Mouse (Mus musculus): Measurements from ENCODE around the gene Krt2.
A peak's percentile ranks its signal among the peaks of the same experiment; 100 is the strongest.

Gene Krt2

DNA sequence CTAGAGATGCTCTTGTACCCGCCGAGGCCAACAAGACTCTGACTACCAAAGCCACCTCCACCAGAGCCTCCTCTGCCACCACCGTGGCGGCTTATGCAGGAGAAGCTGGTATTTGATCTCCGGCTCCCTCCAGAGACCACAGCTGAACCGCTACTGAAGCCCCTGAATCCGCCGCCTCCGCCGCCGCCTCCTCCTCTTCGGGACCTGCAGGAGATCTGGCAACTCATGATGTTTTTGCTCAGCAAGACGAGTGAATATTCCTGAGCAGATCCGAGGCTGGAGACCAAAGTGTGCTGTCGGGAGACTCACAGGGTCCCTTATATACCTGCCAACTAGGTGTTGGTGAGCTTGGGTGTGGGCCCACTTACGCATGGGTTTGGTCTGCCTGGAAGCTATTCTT lies at the start of gene Krt2:
Gene Krt2, minus strand, starts transcription at position 295 of the 400 bp plus-strand sequence.
- DNase-seq (ENCODE audit: low spot score) = no peak

- no peak for DNase-seq (ENCODE audit: low spot score)
Observed at GRCm38 (mm10) chr15:101866754-101867153, 48.8 kb upstream of the Krt2 start.

DNA sequence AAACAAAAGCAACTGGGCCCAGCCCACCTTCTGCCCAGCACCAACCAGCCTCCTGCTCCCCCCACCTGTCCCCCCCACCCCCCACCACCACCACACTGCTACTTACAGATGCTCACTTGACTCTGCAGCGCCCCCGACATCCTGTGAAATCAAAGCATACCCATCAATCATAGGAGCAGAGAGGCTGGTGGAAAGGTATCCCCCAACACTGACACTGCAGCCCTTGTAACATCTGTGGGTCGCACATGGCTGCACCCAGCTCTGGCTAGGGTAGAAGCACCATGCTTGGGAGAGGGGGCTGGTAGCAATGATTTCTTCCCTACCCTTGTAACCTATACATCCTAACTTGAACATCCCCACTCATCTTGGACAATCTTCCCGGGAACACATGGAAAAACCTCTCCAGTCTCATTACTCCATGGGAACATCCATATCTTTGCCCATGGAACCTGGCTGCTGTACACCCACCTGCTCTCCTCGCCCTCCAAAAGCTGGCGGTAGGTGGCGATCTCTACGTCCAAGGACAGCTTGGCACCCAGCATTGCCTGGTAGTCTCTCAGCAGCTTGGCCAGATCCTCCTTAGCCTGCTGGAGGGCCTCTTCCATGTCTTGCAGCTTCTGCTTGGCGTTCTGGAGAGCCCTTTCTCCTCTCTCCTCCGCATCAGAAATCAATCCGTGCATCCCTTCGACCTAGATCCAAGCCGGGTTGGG lies 42.6 kb upstream of the Krt2 start:
- DNase-seq (ENCODE audit: low spot score) = no peak

- DNase-seq (ENCODE audit: low spot score) = no peak
Observed at GRCm38 (mm10) chr15:101859735-101860170, 41.8 kb upstream of the Krt2 start.

DNA sequence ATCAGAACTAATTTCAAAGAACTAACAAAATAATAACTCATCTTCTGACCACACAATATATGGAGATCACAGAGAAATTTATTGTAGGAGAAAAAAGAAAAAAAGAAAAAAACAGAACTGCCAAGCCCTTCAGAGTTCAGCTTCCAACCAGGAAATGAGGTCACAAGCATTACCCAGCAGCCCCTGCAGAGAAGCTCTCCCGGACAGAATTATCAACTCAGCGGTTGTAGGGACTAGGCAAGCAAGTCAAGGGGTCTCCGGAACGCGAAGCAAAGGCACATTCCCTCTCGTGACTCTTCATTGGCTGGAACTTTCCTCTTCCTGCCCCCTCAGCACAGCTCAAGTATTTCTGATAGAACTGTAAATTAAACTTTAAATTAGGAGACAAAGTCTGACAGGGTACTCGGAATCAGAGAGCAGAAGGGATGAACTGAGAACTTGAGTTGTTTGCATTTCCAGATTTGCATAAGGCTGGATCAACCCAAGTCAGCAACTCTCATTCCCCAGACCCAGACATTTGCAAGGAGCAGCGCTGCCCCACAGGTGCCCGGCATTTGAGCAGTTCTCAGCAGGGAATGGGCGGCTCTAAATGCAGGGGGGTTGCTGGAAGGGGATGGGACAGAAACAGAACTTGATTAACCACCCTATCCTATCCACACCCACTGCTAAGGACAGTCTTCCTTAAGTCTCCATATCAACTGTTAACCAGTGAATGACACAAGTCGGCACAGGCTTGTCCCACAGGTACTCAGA lies 40.9 kb upstream of the Krt2 start:
- DNase-seq (ENCODE audit: low spot score) = no peak

GRCm38 (mm10) chr15:101856696-101857095 lies 38.7 kb upstream of the Krt2 start:
- no peak for DNase-seq (ENCODE audit: low spot score)

- no peak for DNase-seq (ENCODE audit: low spot score)
Observed at GRCm38 (mm10) chr15:101855732-101856131, 37.8 kb upstream of the Krt2 start.

DNA sequence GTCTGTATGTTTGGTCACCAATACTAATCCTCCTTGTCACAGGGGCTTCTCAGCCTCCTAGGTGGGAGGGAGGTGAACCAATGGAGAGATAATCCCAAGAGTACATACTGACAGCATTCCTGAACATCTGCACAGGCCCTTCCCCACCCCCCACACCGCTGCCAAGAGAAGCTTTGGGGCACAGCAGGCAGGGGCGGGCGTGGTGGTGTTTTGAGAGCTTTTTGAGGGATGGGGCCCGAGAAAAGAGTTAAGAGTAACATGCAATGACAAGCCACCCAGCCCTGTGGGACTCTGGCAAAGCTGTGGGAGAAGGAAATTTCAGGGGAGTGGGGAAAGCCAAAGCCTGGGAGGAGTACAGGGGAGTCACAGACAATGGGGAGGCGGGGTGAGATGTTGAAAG lies 36.3 kb upstream of the Krt2 start:
- DNase-seq (ENCODE audit: low spot score) = no peak

- DNase-seq (ENCODE audit: low spot score) = no peak
Observed at GRCm38 (mm10) chr15:101852571-101852970, 34.6 kb upstream of the Krt2 start.

DNA sequence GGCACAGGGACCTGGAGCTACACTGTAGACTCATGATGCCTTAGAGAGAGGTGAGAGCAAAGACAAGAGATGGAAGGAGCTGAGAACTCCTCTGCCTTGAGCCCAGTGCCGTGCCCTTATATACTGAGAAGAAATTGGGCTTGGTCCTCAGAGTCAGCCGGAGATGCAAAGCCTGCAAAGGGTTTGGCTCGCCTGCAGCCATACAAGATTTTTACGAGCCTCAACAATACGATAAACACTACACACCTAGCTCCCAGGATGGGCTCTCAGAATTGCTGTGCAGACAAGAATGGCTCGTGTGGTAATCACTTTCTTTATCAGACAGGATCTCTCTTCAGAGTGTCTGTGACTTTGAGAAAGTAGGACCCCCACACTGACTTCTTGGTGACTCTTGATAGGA lies 32.7 kb upstream of the Krt2 start, which contains the start of gene Krt1:
Gene Krt1, minus strand, starts transcription at position 101 of the 400 bp plus-strand sequence.
- no peak for DNase-seq (ENCODE audit: low spot score)

DNA sequence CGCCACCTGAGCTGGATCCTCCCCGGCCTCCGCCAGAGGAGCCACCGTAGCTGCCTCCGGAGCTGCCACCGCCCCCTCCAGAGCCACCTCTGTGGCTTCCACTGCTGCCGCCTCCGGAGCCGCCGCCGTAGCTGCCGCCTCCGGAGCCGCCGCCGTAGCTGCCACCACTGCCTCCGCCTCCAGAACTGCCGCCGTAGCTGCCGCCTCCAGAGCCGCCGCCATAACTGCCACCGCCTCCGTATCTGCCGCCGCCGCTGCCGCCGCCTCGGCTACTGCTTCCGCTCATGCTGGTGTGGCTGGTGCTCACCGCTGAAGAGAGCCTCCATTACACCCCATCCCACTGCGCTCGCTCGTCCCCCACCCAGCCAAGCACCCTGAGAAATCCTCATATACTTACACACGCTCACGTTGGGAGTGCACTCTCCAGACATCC lies 28.0 kb upstream of the Krt2 start:
- no peak for DNase-seq (ENCODE audit: low spot score)

GRCm38 (mm10) chr15:101843192-101843591 lies 25.2 kb upstream of the Krt2 start:
- DNase-seq (ENCODE audit: low spot score) = no peak

GRCm38 (mm10) chr15:101834784-101835328 lies 16.9 kb upstream of the Krt2 start:
- DNase-seq (ENCODE audit: low spot score) = no peak

DNA sequence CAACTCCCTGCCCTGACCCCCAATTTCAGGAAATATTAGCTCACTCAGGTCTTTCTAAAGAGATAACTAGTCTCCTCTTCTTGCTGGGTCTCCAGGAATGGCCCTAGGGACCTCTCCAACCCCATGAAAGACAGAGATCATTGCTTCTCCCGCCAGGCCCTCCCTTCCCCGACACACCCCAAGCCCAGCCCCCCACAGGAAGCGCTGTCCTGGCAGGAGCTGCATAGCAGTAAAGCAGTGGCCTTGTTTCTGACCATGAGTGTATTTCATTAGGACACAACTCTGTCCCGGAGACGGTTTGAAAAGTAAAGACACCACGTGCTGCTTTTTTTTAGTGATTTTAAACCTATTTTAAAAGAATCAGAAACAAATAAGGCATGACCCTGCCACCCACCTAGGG lies 15.2 kb upstream of the Krt2 start:
- no peak for DNase-seq (ENCODE audit: low spot score)

DNA sequence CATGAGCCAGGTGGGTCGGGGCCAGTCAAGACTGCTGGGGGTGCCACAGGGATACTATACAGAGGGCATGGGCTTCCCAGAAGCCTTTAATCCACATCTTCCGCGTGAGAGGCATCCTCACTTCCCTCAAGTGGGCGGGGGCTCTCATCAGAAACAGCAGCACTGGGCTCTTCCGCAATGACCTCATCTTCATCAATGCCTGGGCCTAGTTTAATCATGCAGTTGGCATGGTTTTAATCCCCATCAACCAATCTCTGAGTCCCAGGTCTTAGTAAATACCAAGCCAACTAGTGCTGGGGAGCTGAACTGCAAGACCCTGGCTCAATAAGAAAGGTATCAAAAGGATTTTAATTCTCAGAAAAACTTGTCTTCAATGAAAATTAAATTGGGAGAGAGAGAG lies 11.5 kb upstream of the Krt2 start:
- no peak for DNase-seq (ENCODE audit: low spot score)

DNA sequence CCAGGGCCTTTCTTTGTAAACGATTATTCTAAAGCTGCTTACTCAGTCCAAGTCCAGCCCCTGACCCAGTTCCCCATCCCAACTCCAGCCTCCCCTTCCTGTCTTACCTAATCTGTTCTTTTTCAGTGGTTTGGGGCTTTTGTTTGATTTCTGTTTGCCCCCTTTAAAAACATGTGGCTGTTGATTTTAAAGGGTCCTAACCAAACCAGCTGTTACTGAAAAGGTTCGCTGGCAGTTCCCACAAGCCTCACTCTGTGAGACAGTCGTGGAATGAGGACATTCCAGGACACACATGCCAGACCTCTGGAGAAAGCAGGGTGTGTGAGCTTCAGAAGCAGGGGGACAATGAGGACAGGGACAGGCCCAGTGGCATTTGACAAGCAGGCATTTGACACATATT lies 3.8 kb upstream of the Krt2 start:
- DNase-seq (ENCODE audit: low spot score) = no peak

GRCm38 (mm10) chr15:101803052-101803822 lies 14.7 kb downstream of the Krt2 start:
- DNase-seq (ENCODE audit: low spot score) = no peak

GRCm38 (mm10) chr15:101802296-101802835 lies 15.6 kb downstream of the Krt2 start, which contains the start of gene Krt73:
Krt73 (minus strand) TSS chr15:101802346.
- no peak for DNase-seq (ENCODE audit: low spot score)

GRCm38 (mm10) chr15:101790867-101791266 lies 27.1 kb downstream of the Krt2 start:
- DNase-seq (ENCODE audit: low spot score) = no peak

DNA sequence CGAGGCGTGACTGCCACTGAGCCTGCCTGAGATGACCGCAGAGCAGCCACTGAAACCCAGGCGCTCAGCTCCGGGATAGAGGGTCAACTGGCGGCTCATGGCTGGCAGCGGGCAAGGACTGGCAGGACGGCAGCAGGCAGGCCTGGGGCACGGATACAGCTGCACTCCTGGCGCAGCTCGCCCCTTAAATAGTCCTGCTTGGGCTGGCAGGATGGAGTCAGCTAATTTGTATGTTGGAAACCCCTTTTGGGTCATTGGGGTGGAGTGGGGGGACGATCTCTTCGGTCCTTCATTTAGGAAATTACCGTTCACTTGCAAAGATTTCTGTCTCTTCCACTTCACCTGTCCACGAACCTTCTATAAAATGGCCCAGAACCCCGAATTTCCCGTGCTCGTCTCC lies 31.6 kb downstream of the Krt2 start, which contains the start of gene Krt72:
Gene Krt72, minus strand, starts transcription at position 101 of the 400 bp plus-strand sequence.
- no peak for DNase-seq (ENCODE audit: low spot score)

DNA sequence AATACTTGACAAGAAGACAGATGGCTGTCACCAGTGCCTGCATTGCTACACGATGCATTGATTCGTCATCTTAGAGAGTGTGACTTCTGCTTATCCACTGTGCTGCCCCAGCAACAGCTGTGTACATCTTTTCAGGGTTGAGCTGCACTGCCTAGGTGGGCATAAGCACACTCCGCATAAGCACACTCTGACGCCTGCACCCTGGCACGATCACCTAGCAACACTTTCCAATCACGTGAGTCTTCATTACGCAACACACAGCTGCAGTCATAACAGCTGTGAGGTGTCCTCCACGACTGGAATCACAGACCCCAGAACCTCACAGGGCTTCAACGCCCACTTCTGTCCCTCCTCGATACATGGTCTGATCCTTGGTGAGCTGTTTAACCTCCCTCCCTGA lies 44.5 kb downstream of the Krt2 start:
- no peak for DNase-seq (ENCODE audit: low spot score)

DNA sequence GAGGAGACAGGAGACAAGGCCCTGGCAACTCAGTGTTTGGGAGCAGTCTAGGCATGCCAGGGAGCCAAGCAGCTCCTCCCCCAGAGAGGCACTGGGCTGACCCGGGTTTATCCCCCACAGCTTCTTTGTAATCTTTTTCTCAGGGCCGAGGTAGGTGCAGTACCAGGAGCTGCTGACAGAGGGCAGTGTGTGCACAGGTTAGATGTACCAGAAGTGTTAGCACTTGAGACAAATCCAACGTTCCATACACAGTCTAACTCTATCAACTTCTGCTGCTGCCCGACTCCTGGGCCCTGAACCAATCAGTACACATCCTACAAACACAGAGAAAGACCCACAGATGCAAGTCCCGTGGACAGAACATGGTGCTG lies 45.3 kb downstream of the Krt2 start:
- peak; percentile 56 for DNase-seq (ENCODE audit: low spot score)
